Mouse (Mus musculus) lung, embryonic 16.5 days (tissue): ENCODE data around the gene Dusp1. TPM values are rescaled to one million over a fixed set of nuclear protein-coding genes. Genes with fewer than 3 reads are reported as not detected.

Experiments
- ATAC-seq: fragments of 200-750 bp; cut with Nextera tagmentation; 2 replicates; pipeline ENCODE4 v1.8.0; 2017; ENCODE audit warnings: low read depth, mild to moderate bottlenecking, moderate library complexity
- H3K27ac ChIP-seq: fragments of 300-500 bp; sonication (generic); 2 replicates; pipeline ENCODE4 v1.5.1; 2014; ENCODE audit warnings: mild to moderate bottlenecking, control low read depth, low read length
- H3K27me3 ChIP-seq: fragments of 300-500 bp; sonication (generic); 2 replicates; pipeline ENCODE4 v1.6.1; 2014; ENCODE audit warnings: low read depth, low read length, mixed read lengths; ENCODE audit not compliant: control insufficient read depth, insufficient read depth
- H3K36me3 ChIP-seq: fragments of 300-500 bp; sonication (generic); 2 replicates; pipeline ENCODE4 v1.6.1; 2014; ENCODE audit warnings: low read length; ENCODE audit not compliant: control insufficient read depth, insufficient read depth
- H3K4me1 ChIP-seq: fragments of 300-500 bp; sonication (generic); replicated peaks from 2 replicates; pipeline ENCODE4 v1.6.1; 2014; ENCODE audit warnings: low read length, mixed read lengths; ENCODE audit not compliant: control insufficient read depth, insufficient read depth
- H3K4me2 ChIP-seq: fragments of 300-500 bp; sonication (generic); 2 replicates; pipeline ENCODE4 v1.6.1; 2014; ENCODE audit warnings: low read depth, low read length, control low read depth
- H3K4me3 ChIP-seq: fragments of 300-500 bp; sonication (generic); 2 replicates; pipeline ENCODE4 v1.5.1; 2014; ENCODE audit warnings: mild to moderate bottlenecking, low read length, control low read depth
- H3K9ac ChIP-seq: fragments of 300-500 bp; sonication (generic); 2 replicates; pipeline ENCODE4 v1.6.1; 2014; ENCODE audit warnings: low read length, control low read depth
- H3K9me3 ChIP-seq: fragments of 300-500 bp; sonication (generic); 2 replicates; pipeline ENCODE4 v1.6.1; 2016; ENCODE audit warnings: low read length; ENCODE audit not compliant: control insufficient read depth
- WGBS: fragments of 180-500 bp; shearing (Covaris S2); extraction: QIAGEN DNeasy Blood & Tissue Kit; methylation state at CpG from one replicate; pipeline ENCODE4 v1.1.7; 2014; 5-methylcytosine and 5-hydroxymethylcytosine counted together
- polyA plus RNA-seq: library from polyadenylated mRNA; unstranded; fragments of >200 nt; fragmentation: Nextera tagmentation; extraction: Ambion mirVana; gene quantifications from 2 replicates; pipeline ENCODE4 v1.2.1, GENCODE M21; 2015

Gene Dusp1
- polyA plus RNA-seq, 1 experiment from 2014 or later: 28.4 TPM

DNA sequence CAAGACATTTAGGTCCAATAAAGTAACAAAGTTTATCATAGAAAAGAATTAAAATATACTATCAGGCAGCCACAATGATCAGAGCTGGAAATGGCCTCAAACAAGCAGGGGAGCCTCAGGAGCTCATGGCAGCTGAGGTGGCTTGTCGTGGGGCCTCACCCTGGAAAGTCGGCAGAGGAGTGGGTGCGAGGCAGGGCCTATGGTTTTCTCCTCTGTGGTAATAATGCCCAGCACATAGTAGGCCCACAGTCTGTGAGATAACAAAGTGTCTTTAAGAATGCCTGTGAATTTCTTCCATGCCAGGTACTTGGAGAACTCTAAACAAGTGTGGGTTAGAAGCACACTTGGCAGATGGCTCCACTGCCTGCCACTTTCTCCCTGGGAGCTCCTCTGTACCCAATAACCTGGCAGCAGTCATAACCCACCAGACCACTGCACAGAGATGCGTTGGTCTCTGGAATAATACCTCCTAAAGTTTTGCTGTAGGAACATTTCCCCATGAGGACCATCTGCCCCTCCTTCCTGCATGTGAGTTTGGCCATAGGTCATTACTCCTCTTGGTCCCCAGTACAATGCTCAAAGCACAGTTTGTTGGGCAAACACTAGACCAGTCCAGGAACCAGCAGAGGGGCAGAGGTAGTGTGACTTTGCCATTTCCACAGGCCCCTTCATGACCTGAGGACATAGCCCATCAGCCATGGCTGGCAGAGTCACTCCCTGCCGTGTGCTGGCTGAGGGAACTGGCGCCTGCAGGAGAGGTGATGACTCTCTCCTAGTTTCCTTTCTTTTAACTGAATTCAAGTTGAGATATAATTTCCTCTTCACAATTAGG is 48.3 kb downstream of the Dusp1 start:
- H3K4me2 ChIP-seq: no peak overlapping the region
- WGBS: 84% methylated on average over 6 of the region's 6 CpGs
- no peak overlapping the region for H3K9ac ChIP-seq
- H3K9me3 ChIP-seq: no peaks in the 10 kb centered on the region
- H3K27me3 ChIP-seq: no peaks in the 10 kb centered on the region
- H3K36me3 ChIP-seq: no peaks in the 10 kb centered on the region
- peak overlapping the region; percentile 23; the same call in 1 of the 2 replicates for H3K27ac ChIP-seq
- H3K4me3 ChIP-seq: no peak overlapping the region
- ATAC-seq: no peak
- peaks cover 39% of the 10 kb centered on the region for H3K4me1 ChIP-seq

DNA sequence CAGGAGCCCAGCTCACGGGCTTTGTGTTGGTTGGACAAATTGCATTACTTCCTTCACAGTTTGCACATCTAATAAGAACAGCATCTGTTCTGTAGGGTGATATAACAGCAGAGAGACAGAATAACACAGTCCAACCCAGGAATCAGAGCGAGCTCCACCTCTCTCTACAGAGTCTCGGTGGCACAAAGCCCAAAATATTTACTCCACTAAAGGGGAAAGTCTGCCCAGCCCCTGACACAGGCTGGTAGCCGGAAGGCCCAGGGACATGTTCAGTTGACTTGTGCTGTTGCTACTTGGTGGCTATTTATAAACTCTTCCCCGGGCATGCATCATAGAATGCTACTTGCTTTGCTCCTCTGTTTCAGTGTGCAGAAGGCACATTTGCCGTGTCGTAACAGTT is 49.0 kb downstream of the Dusp1 start:
- Histone ChIP-seq H3K4me3 (no peak overlapping the region), H3K4me1 (peaks cover 39% of the 10 kb centered on the region), H3K27ac (peak overlapping the region; percentile 23; the same call in 1 of the 2 replicates), H3K9ac (no peak overlapping the region), H3K27me3 (no peaks in the 10 kb centered on the region), H3K9me3 (no peaks in the 10 kb centered on the region), H3K36me3 (no peaks in the 10 kb centered on the region), H3K4me2 (no peak overlapping the region)
- ATAC-seq: no peak
- 44% methylated on average over 7 of the region's 7 CpGs for WGBS

DNA sequence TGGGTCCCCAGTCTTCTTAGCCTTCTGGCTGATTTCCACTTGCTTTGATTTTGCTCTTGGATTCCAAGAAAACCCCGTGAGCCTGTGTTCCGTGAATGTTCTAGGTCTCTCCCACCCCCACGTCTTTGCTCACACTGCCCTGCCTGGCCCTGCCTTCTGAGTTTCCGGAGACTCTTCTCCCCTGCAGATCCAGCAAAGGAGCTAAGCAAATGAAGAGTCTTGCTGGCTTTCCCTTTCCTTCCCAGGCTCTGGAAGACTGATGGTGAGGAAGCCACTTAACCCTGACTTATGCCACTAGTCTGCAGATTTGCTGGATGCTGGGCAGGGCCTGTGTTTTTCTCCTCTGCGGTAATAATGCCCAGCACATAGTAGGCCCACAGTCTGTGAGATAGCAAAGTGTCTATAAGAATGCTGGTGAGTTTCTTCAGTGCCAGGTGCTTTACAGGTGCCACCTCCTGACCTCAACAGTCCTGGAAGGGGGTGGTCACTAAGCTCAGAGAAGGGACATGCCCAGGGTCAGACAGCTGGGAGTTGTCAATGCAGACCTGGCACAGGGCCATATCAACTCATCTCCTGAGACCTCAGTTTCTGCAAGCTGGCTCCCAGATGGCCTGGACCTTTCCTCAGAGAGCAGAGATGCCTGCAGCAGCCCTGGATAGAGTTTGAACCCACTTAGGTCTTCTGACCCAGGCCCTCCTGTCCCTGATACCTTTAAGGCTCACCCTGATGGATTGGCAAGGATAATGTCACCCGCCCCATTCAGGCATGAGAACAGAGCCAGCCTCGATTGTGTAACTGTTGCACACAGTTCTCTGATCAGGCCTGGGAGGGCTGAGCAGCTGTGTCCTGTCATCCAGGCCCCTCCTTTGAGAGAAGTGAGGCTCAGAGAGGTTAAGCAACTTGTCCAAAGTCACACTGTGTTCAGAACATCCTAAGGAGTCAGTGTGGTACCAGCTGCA is 49.8 kb downstream of the Dusp1 start:
- WGBS: 48% methylated on average over 7 of the region's 7 CpGs

DNA sequence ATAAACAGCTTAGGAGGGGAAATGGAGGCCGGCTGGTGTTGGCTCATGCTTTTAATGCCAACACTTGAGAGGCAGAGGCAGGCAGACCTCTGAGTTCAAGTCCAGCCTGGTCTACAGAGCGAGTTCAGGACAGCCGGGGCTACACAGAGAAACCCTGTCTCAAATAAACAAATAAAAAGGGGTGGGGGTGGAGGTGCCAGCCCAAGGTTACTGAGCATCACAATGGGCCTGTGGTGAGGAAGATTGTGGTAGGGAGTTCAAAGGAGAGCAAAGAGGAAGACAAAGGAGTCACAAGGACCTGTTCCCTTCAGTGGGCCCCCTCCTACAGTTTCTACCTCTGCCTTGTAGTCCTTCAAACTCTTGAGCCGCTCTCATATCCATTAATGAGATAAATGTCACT is 50.7 kb downstream of the Dusp1 start:
- Histone ChIP-seq H3K4me2 (no peak overlapping the region), H3K27me3 (no peaks in the 10 kb centered on the region), H3K9ac (no peak overlapping the region; the same call in 1 of the 2 replicates), H3K4me1 (peaks cover 47% of the 10 kb centered on the region), H3K36me3 (peaks cover 1% of the 10 kb centered on the region; the same call in 1 of the 2 replicates), H3K9me3 (no peaks in the 10 kb centered on the region), H3K4me3 (no peak overlapping the region), H3K27ac (peak overlapping the region; percentile 23; the same call in 1 of the 2 replicates)
- 62% methylated on average over 4 of the region's 4 CpGs for WGBS
- no peak for ATAC-seq

More for the DNA sequence above, 49.8 kb downstream of the Dusp1 start:
- peak; percentile 31 for ATAC-seq
- peak overlapping the region; percentile 23 for H3K27ac ChIP-seq
- H3K4me1 ChIP-seq: peaks cover 39% of the 10 kb centered on the region
- no peaks in the 10 kb centered on the region for H3K9me3 ChIP-seq
- no peak overlapping the region for H3K4me3 ChIP-seq
- peak overlapping the region; percentile 20 for H3K9ac ChIP-seq
- H3K4me2 ChIP-seq: no peak overlapping the region
- no peaks in the 10 kb centered on the region for H3K36me3 ChIP-seq
- no peaks in the 10 kb centered on the region for H3K27me3 ChIP-seq

DNA sequence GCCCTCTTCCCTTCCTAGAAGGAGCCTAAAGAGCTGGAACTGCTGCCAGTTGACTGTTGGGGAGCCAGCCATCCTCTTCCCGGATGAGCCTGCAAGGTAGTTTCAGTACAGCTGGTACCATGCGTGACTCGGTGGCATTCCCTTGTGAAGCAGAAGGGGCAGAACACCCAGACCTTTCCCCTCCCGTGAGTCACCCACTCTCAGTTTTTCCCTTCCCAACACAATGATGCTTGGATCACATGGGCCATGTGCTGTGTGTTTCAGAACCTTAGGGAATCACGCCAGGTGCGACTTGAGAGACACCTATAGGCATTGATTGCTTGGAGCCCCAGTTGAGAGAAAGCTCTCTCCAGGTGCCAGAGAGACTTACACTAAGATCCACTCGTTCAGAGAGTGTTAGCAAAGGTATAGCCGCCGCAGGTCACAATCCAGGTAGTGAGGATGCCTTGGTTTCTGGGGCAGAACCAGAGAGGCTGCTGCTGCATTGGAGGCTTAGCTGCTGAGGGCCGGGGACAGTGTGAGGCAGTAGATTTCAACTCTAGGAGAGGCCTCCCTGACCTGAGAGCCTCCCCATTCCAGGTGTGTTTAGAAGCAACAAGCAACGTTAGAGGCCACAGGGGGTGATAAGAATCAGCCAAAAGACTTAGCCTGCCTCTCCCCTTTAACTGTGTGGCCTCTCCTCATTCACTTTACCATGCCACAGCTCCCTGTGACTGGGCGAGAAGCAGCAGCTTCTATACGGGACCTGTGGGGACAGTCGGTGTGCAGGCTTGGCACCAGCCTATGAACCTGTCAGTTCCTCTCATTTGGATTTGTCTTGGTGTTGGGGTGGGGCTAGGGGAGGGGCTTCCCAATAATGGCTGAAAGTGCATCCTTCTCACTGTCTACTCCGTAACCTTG is 51.5 kb downstream of the Dusp1 start:
- 75% methylated on average over 15 of the region's 15 CpGs for WGBS
- peaks cover 5% of the 10 kb centered on the region for H3K36me3 ChIP-seq
- H3K27me3 ChIP-seq: no peaks in the 10 kb centered on the region
- H3K9ac ChIP-seq: peak overlapping the region; percentile 14; the same call in 1 of the 2 replicates
- H3K4me2 ChIP-seq: no peak overlapping the region
- no peak for ATAC-seq
- H3K4me1 ChIP-seq: peaks cover 55% of the 10 kb centered on the region
- H3K9me3 ChIP-seq: no peaks in the 10 kb centered on the region
- no peak overlapping the region for H3K4me3 ChIP-seq
- H3K27ac ChIP-seq: peak overlapping the region; percentile 68

DNA sequence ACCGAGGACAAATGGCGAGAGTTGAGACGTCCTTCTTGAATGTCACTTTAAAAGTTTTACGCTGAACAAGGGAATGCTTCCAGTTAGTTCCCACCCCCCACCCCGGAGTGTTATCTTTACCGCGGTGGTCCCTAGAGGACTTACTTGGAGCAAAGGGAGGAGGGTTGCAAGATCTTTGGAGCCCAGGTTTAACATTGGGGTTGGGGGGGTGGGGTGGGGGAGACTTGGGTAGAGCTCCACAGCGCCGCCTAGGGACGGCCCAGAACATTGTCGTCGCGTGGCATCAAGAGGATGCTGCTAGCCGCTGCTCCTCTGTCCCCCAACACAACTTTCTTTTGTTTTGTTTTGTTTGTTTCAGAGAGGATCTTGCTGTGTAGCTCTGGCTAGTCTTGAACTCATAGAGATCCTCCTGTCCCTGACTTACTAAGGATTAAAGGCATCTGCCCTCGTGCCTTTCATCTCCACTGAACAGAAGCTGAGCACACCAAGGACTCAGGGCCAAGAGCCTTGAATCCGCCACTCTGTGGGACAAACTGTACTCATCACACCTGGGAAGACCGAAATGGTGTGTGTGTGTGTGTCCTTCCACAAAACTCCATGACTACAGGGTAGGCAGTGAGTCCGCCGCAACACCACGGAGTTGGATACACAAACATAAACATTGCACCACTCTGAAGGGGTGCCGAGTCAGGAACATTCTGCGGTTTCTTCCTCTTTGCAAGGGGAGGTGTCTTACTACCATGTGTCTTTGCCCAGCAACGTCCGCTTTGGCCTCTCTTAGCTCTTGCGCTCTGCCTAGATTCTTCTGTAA is 52.8 kb downstream of the Dusp1 start:
- Histone ChIP-seq H3K4me2 (peak overlapping the region; percentile 90), H3K36me3 (peaks cover 5% of the 10 kb centered on the region), H3K27ac (peak overlapping the region; percentile 100), H3K27me3 (no peaks in the 10 kb centered on the region), H3K4me3 (peak overlapping the region; percentile 80), H3K4me1 (peaks cover 67% of the 10 kb centered on the region), H3K9ac (peak overlapping the region; percentile 79), H3K9me3 (no peaks in the 10 kb centered on the region)
- whole genome bisulfite sequencing: 16% methylated on average over 25 of the region's 25 CpGs
- peak; percentile 0; the same call in 1 of the 2 replicates for ATAC-seq

DNA sequence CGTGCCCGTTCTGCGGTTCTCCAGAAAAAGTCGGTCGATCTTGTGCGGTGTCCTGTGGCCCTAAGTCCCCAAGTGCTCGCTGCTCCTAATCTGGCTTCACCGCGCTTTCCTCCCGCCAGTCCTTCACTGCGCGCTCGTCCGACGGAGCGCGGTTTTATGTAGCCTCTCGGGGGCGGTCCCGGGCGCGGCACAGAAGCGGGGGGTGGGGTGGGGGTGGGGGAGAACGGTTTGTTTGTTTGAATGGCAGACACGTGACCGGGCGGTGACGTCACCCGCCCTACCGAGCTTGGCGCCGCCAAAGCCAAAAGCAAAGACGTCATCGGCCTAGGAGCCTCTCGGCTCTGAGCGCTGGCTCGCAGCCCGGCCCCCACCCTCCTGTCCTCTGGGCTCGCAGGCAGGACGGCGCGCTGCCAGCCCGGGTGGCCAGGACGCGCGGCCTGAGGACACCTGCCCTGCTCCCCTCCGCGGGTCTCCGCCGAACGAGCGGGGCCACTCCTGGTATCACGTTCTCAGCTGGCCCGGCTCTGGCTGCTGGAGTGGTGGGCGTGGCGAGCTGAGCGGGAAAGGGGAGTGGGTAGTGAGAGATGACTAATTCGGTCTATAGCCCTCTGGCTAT is 53.5 kb downstream of the Dusp1 start:
- Histone ChIP-seq H3K4me2 (peak overlapping the region; percentile 90), H3K27me3 (no peaks in the 10 kb centered on the region), H3K9me3 (no peaks in the 10 kb centered on the region), H3K4me1 (peaks cover 73% of the 10 kb centered on the region), H3K27ac (peak overlapping the region; percentile 100), H3K9ac (peak overlapping the region; percentile 95), H3K36me3 (peaks cover 5% of the 10 kb centered on the region), H3K4me3 (peak overlapping the region; percentile 80)
- peak; percentile 79 for ATAC-seq
- WGBS: under 1% methylated on average over 58 of the region's 58 CpGs

DNA sequence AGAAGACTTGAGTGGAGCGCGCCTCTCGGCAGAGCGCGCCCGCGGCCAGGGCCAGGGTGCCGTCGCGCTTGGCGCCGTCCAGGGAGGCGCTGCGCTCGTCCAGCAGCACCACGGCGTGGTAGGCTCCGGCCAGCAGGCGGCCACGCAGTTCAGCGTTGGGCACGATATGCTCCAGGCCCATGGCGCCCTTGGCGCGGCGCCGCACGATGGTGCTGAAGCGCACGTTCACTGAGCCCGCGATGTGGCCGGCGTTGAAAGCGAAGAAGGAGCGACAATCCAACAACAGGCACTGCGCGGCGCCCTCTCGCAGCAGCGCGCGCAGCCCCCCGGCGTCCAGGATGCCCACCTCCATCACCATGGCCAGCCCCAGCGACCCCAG is 54.0 kb downstream of the Dusp1 start:
- H3K4me2 ChIP-seq: peak overlapping the region; percentile 90
- peaks cover 73% of the 10 kb centered on the region for H3K4me1 ChIP-seq
- H3K27me3 ChIP-seq: no peaks in the 10 kb centered on the region
- under 1% methylated on average over 46 of the region's 46 CpGs for WGBS
- H3K36me3 ChIP-seq: peaks cover 5% of the 10 kb centered on the region
- peak overlapping the region; percentile 95 for H3K9ac ChIP-seq
- no peaks in the 10 kb centered on the region for H3K9me3 ChIP-seq
- peak overlapping the region; percentile 100 for H3K27ac ChIP-seq
- peak; percentile 63 for ATAC-seq
- peak overlapping the region; percentile 80 for H3K4me3 ChIP-seq
